Mouse (Mus musculus): Measurements from ENCODE around the gene Ccdc157.
"Not testable (repeated sequence)": the region's sequence is repeated elsewhere in the genome, so short reads cannot be mapped to it uniquely, and the experiment has no call there.

Ccdc157 gene

GRCm38 (mm10) chr11:4128461-4128860, 31.6 kb downstream of the Ccdc157 start:
- DNase-seq (ENCODE audit: low spot score) = not testable (repeated sequence)

GRCm38 (mm10) chr11:4127059-4127458, 33.0 kb downstream of the Ccdc157 start:
- no peak for DNase-seq (ENCODE audit: low spot score)

- DNase-seq (ENCODE audit: low spot score) = no peak
These were observed 36.2 kb downstream of the Ccdc157 start for GRCm38 (mm10) chr11:4123922-4124321.

GRCm38 (mm10) chr11:4122742-4123579, 37.1 kb downstream of the Ccdc157 start, which contains the start of gene Sec14l2:
Gene Sec14l2 (minus strand): TSS chr11:4123415.
- no peak for DNase-seq (ENCODE audit: low spot score)

- no peak for DNase-seq (ENCODE audit: low spot score)
These were observed 37.9 kb downstream of the Ccdc157 start for GRCm38 (mm10) chr11:4122226-4122625.

GRCm38 (mm10) chr11:4121691-4122090, 38.4 kb downstream of the Ccdc157 start:
- no peak for DNase-seq (ENCODE audit: low spot score)

GRCm38 (mm10) chr11:4119635-4120034, 40.5 kb downstream of the Ccdc157 start:
- DNase-seq (ENCODE audit: low spot score) = no peak

- DNase-seq (ENCODE audit: low spot score) = peak; percentile 35
These were observed 41.8 kb downstream of the Ccdc157 start for GRCm38 (mm10) chr11:4118081-4118921.

- DNase-seq (ENCODE audit: low spot score) = no peak
These were observed 42.6 kb downstream of the Ccdc157 start for GRCm38 (mm10) chr11:4117372-4118071.

- DNase-seq (ENCODE audit: low spot score) = no peak
These were observed 43.5 kb downstream of the Ccdc157 start for GRCm38 (mm10) chr11:4116458-4117141.

GRCm38 (mm10) chr11:4115407-4115806, 44.7 kb downstream of the Ccdc157 start:
- DNase-seq (ENCODE audit: low spot score) = no peak

GRCm38 (mm10) chr11:4114541-4114940, 45.6 kb downstream of the Ccdc157 start:
- not testable (repeated sequence) for DNase-seq (ENCODE audit: low spot score)

- no peak for DNase-seq (ENCODE audit: low spot score)
These were observed 46.1 kb downstream of the Ccdc157 start for GRCm38 (mm10) chr11:4113970-4114369.

- DNase-seq (ENCODE audit: low spot score) = no peak
These were observed 46.6 kb downstream of the Ccdc157 start for GRCm38 (mm10) chr11:4113496-4113895.

- DNase-seq (ENCODE audit: low spot score) = no peak
These were observed 47.2 kb downstream of the Ccdc157 start for GRCm38 (mm10) chr11:4112861-4113260.

GRCm38 (mm10) chr11:4112033-4112432, 48.1 kb downstream of the Ccdc157 start:
- no peak for DNase-seq (ENCODE audit: low spot score)

- no peak for DNase-seq (ENCODE audit: low spot score)
These were observed 51.4 kb downstream of the Ccdc157 start for GRCm38 (mm10) chr11:4108691-4109090.

GRCm38 (mm10) chr11:4107901-4108300, 52.2 kb downstream of the Ccdc157 start:
- not testable (repeated sequence) for DNase-seq (ENCODE audit: low spot score)

GRCm38 (mm10) chr11:4105444-4105843, 54.6 kb downstream of the Ccdc157 start:
- DNase-seq (ENCODE audit: low spot score) = no peak

- no peak for DNase-seq (ENCODE audit: low spot score)
These were observed 55.1 kb downstream of the Ccdc157 start for GRCm38 (mm10) chr11:4104989-4105388.

GRCm38 (mm10) chr11:4103522-4103921, 56.6 kb downstream of the Ccdc157 start:
- no peak for DNase-seq (ENCODE audit: low spot score)

GRCm38 (mm10) chr11:4101851-4102250, 58.2 kb downstream of the Ccdc157 start:
- DNase-seq (ENCODE audit: low spot score) = no peak

All from ovary, adult 18-20 months (tissue).